Mouse (Mus musculus) neural tube, embryonic 10.5 days (tissue): Measurements from ENCODE around the gene Farp1.

Source experiments
- DNase-seq: peaks from one replicate; pipeline ENCODE4 v3.0.0-alpha.2; 2017; ENCODE audit warnings: low spot score; ENCODE audit errors: extremely low spot score

Farp1 gene

DNA sequence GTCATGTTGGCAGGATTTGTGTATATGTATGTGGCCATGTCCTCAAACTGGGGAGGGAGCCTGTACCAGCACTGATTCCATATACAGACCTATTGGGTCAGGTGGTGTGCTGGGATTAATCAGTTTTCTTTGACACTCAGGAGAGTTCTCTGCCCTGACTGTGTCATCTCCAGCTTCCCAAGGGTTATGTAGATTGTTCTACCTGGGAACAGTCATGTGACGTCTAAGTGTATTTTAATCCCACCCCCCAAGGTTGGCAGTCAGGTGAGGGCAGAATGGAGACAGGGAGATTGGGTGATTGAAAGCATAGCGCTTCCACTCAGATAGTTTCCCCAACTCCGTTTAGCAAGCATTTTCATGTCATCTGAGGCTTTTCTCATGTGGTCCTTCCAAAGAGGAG lies 110.3 kb downstream of the Farp1 start:
- no peak for DNase-seq

DNA sequence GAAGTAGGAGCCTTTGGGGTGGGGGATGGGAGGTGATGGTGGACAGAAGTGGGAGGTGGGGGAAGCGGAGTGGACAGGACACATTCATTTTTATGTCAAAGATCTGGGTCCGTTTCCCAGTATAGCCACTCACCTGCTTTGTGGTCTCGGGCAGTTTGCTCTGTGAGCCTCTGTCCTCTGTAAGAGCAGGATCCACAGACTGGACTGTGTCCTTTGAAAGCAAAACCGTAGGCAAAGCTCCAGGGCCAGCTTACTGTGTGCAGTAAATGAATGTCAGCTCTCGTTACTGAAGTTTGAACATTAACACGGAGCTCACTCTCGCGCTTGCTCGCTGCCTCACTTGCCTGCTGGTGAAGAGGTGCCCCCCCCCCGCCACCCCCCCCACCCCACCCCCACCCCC lies 110.7 kb downstream of the Farp1 start:
- no peak for DNase-seq

DNA sequence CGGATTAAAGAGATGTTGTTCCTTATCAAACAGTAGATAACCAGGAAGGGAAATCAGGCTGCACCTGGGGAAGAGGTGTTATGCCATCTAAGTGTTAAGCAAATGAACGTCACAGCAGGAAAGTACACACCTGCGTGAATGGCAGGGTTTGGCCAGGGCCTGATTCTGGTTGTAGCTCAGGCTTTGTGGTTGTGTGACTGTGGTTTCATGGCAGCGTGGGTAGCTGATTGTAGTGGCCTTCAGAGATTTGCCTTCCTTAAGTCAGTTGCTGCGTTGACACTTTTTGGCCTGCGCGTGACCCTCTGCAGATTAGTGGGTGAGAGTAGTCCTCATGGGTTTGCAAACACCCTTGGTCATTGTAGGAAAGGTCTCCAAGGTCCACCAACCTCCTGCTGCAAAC lies 111.2 kb downstream of the Farp1 start:
- DNase-seq: no peak

DNA sequence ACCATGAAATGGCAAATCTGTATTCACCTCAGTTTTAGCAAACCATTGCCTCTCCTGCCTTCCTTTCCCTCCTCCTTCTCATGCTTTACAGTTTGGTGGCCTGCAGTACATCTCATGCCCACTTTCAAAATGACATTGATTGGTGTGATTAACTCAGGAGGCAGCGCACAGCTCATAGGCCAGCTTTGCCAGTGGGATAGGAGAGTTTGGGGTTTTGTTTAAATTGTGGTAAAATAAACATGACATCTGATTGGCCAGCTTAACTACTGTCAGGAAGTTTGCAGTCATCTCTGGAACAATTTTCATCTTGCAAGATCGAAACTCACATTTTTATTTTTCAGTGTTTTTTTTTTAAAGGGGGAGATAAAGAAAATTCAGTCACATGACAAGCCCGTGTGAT lies 112.0 kb downstream of the Farp1 start:
- DNase-seq: no peak

DNA sequence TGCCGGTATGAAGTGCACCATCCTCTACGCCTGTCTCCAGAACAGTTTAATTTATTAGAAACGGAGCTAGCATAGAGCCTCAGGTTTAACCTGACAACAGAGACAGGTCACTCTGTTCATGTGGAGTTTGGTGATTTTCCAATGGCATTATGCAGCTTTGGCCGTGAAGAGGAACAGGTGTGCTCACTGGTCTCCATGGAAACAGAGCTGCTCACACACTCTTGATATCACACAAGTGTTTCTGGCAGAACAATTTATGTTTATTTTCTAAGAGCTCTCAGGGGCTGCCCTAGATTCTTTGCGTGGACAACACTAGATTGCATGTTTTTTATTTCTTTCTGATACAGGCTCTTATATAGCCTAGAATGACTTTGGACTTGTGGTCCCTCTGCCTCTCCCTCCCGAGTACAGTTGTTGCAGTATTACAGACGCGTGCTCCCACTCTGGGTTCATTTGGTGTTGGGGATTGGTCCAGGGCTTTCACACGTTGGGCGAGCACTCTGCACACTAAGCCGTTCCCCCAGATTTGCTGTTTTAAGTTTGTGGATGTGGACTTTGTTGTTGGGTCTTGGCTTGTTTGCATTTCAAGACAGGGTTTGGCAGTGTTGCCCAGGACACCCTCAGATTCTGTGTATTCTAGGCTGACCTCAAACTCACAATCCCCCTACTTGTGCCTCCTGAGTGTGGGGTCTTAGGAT lies 113.2 kb downstream of the Farp1 start:
- DNase-seq: no peak

DNA sequence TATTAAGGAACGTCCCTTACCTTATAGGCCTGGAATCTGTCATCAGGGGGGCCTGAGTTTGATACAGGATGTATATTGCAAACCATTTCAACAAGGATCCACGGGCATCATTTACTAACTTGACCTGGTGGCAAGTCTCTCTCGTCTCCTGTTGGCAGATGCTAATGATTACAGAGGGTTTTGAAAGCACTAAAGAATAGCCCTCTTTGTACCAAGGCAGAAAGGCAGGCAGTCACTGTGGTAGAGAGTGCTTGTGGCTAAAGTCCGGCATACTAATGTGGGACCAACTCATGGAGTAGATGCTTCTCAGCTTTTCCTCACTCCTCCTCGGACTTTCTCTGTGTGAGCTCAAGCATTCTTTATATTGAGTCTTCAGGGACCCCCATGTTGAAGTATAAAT lies 115.0 kb downstream of the Farp1 start:
- no peak for DNase-seq

DNA sequence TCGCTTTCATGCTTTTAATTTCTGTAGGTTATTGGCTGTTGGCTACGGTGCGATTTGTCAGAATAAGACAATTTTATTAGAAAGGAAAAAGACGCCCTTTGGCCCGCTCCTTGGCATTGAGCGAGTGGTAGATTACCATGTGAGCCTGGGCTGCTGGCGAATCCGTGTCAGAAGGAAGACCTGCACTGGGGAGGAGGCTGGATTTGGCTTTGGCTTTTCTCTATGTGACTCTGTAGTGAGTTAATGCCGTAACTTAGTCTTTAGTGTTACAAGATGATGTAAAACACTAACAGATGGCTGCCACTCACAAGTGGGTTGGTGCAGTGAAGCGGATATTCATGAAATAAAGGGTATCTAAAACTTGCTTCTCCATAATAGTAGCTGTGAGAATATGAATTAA lies 116.8 kb downstream of the Farp1 start:
- no peak for DNase-seq

DNA sequence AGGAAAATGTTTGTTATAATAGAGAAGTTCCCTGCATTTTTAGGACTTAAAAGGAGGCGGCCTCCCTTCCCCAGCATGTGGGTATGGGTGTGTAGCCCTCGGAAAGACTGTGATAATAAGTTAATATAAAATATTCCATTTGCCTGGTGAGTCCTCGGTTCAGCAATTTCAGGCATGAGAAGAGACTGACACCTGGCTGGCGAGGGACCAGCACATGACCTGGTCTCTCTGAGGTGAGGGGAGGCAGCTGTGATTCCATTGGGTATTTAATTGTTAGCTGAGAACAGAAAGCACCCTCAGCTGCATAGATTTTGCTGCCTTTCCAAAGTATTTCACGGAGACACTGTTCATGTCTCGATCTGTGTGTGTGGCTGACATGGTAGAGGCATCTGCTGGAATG lies 117.8 kb downstream of the Farp1 start:
- DNase-seq: no peak

DNA sequence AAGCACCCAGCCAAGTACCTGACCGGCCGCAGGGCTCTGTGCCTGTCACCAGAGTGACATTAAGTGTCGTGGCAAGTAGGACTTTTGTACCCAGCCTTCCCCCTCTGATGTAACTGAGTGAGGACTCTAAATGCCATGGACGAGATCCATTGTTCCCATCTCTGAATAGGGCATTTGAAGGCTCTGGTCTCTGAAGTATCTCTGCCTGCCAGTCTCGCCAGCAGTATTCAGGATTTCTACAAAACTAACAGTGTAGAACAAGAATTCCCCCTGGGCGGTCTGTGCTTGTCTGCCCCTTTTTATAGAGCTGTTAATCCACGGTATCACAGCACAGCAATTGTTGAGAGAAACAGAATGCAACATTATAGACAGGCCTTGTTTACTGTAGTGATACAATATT lies 118.3 kb downstream of the Farp1 start:
- no peak for DNase-seq

DNA sequence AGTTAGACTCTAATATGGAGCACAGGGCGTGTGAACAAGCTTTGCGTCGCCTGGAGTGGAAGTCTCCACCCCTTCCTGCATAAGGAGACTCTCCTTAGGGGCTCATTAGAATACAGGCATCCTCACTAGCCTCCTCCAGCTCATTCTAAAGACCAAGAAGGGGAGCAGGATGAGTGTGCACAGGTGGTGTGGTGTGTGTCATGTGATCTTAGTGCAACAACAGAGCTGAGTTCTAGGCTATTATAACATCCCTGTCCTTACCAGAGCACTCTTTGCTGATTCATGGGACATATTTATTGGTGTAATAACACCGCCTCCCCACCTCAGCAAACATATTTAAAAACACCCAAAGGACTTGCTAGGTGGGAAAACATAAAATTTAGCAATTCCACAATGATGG lies 120.2 kb downstream of the Farp1 start:
- no peak for DNase-seq

DNA sequence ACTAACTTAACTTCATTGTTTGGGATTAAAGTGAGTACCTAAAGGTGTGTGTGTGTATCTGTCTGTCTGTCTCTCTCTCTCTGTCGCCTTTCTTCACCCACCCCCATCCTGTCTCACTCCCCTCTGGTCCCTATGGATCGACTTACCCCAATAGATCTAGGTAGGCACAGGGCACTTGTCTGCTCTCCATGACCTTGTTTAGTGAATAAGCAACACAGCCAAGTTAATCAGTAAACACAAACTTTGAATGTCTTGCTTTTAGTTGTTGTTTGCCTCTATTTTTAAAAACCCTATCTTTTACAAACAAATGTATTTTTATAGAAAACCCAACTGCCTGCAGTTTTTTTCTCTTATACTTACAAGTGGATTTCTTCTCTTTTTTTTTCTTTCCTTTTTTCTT lies 123.6 kb downstream of the Farp1 start:
- DNase-seq: no peak

DNA sequence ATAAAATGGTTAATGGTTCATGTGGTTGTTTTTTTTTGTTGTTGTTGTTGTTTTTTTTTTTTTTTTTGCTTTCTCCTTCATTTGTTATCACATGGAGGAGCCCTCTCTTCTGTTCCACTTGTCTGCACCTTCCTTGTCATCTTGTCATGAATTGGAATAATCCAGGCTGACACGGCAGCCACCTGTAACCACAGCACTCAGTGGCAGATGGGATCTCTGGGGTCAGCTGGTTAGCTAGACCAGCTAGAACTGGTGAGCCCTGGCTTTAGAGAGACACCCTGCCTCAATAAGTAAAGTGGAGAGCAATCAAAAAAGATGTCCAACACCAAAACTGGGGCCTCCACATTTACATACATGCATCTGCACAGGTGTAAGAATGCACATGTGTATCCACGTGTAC lies 127.8 kb downstream of the Farp1 start:
- no peak for DNase-seq

DNA sequence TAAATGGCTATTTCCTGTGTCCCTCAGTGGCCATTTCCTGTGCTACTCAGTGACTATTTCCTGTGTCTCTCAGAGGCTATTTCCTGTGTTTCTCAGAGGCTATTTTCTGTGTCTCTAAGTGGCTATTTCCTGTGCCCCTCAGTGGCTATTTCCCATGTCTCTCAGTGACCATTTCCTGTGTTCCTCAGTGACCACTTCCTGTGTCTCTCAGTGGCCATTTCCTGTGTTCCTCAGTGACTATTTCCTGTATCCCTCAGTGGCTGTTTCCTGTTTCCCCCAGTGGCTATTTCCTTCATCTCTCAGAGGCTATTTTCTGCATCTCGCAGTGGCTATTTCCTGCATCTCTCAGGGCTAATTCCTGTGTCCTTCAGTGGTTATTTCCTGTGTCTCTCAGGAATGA lies 129.9 kb downstream of the Farp1 start:
- DNase-seq: no peak

DNA sequence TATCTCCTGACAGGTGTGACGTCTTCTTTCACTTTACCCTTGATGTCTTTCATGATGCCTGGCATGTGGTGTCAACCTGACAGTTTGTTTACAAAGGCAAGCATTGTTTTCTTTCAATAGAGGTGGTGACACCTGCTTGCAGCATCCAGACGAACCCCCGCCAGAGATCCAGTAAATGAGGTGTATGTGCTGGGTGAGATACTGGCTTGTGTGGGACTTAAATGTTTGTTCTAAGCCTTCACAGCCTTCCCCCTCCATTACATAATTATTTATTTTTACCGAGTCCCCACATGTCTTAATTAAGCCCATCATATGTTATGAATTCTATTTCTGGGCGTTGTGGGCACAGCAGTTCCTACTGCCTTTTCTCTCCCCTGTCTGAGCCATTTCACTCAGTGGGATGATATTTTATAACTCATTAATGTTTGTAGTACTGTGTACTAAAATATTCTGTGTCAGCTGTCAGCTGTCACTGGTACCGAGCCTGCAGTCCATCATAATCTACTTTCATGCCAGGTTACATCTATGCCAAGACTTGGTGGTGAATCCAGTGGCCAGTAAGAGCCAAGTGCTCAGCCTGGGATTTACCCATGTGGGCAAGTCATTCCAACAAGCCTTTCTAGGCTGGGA lies 130.5 kb downstream of the Farp1 start:
- no peak for DNase-seq

DNA sequence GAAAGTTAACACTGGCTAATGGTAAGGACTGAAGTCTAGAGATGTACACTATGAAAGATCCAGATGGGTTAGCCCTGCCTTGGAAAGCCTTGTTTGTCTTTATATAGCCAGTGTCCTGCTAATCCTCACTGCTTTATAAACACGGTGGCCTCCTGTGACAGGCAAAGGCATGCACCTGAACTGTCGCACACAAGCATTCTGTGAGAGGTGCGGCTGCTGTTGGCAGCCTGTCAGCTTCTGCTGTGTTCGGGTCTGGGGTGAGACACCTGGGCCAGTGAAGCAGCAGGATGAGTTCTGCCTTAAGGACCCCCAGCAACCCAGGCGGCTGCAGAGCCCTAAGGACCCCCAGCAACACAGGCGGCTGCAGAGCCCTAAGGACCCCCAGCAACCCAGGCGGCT lies 131.0 kb downstream of the Farp1 start:
- no peak for DNase-seq

DNA sequence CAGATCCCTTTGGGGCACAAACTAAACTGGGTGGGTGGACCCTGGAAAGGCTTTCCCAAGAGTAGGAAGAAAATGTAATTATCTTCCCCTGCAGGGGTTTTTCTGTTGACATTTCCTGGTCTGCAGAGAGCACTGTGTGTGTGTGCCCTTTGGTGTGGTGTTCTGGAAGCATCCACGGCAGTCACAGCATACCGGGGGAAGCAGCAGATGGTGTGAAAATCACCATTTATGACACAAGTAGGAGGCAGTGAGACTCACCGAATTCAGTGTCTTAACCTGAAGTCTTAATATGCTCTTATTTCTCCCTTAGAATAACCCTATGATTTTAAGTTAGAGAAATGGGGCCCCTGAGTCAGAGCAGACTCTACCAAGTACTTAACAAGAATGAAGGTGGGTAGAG lies 133.7 kb downstream of the Farp1 start:
- DNase-seq: no peak

DNA sequence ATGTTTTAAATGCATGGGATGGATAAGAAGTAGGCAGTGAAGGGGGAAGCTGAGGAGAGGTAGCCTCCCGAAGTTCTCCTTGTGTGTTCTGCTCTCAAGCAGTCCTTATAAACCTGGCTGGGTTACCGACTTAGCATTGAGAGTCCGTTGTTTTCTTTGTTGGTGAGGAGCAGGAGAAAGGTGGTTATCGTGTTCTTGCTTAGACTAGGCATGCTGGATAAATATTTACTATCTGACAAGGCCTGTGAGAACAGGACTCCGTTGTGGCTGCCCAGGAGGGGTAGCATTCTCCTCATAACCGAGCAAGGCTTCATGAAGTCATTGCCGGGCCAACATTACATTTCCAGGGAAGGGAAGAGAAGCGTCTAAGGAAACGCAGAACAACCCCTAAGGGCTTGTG lies 135.3 kb downstream of the Farp1 start:
- no peak for DNase-seq

DNA sequence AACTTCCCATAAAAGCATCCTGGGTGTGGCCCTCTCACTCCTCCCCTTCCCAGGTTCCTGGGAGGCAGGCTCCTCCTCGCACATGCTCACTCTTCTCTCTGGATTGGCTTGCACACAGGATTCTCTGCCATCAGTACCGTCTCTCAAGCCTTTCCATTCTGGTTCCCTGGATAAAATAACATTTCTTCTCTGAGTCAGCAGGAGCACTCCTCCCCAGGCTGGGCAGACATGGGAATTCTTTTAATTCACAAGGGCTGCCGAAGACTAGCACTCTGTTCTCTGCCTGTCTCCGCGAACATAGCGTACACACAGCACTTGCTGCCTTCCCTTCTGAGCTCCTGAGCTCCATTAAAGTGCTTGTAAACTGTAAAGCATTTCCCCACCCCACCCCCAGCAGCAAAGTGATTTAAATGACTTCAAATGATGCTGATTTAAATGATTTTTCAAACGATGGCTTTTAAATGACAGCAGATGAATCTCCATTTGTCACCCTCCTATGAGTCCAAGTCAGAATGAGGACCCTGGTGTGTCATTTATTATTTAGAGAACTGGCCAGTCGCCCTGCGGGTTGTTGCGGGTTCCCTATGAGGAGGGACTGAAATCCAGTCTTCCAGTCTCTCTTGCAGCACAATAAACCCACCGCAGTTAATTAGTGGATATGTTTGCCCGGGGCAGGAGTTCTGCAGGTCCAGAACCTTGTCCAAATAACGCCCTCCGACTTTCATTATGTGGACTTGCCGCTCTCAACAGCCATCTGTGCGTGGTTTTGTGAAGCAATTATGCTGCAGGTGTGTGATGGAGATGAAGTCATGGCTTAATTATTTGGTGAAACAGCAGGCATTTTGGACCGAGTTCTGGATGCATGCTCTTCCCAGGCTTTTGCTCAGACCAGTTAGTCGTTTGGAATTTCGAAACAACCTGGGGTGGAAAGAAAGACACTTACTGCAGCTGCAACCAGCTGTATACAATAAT lies 137.4 kb downstream of the Farp1 start:
- DNase-seq: no peak

DNA sequence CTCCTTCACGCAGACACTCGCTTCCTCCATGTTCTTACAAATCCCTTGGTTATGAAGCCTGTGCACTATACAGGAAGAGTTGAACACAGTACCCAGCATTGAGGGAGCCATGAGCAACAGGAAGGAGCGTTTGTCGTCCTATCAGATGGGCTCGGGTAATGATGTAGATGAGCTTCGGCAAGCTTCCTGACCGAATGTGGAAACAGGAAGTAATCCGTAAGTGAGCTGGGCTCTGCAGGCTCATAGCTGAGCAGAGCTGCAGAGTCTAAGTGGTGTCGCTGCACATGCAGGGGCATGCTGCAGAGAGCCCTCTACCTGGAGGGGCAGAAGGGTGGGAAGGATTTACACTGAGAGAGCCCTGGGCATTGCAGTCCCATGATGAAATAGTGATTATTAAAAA lies 140.4 kb downstream of the Farp1 start:
- no peak for DNase-seq

DNA sequence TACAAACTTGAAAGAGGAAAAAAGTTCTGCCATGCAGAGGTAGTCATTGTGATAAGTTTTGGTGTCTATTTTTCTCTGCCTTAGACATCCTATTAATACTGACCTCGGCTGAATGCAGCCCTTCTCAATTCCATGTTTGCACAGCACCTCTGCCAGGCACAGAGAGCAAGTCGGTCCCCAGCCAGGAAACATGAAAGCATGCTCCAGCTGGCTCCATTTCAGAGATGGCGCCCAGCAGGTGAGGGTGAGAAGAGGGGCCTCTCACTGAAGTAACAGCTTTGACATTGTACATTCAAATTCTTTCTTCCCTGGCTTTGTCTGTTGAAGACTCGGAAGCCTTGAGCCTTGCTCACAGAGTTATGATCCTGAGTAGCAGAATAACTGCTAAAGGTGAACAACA lies 140.9 kb downstream of the Farp1 start:
- no peak for DNase-seq

DNA sequence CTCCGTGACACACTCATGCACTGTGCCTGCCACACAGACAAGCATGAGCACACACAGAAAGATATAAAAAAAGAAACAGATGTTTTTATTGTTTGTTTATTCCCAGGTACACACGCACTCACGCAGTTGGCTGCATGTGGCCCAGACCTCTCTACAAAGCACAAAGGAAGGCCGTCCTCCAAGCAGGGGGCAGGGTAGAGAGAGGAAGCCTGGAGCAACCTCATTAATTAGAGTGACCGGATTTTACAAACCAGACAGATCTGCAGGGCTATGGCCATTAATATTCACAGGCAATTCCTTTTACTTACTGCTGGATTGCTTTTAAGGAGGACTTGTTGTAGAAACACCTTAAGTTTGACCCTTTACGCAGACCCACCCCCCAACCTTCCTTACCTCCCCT lies 142.9 kb downstream of the Farp1 start:
- DNase-seq: no peak

DNA sequence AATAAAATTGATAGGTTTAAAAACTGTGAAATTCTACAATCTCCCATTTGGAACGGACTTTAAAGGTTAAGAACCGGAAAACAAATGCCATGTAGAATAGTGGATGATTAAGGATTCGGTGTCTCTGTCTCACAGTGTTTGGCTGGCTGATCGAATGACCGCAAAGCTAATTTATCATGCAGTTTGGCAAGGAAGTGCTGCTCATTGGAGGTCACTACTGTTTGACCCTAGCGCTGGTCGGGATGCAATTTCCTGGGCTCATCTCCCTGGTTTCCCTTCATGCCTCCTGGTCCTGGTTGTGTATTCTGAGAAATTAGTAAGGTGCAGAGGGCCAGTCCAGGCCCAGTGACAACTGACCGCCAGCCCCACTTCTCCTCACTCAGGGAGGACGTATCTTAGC lies 145.6 kb downstream of the Farp1 start:
- DNase-seq: no peak
